Mouse (Mus musculus): ENCODE results near the gene AI182371.

The AI182371 gene

DNA sequence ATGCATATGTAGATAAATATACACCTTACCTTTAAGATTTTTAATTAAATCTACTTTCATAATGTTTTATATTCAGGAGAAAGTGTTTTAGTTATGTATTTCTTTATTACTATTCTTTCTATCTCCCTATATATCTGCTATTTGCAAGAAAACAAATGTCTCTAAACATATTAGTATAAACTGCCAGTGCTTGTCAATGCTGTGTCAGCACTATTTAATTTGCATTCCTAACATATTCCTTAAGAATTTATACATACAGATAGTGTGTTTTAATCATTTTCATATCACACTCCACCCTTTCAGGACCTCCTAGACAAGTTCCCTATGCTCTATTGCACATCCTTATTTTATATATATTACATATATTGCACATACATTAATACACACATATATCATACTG, 1.4 kb upstream of the AI182371 start:
- TF ChIP-seq GATA4 (IDR thresholded peaks at IDR 0.05; ENCODE audit: insufficient replicate concordance, low read length), result no peak

DNA sequence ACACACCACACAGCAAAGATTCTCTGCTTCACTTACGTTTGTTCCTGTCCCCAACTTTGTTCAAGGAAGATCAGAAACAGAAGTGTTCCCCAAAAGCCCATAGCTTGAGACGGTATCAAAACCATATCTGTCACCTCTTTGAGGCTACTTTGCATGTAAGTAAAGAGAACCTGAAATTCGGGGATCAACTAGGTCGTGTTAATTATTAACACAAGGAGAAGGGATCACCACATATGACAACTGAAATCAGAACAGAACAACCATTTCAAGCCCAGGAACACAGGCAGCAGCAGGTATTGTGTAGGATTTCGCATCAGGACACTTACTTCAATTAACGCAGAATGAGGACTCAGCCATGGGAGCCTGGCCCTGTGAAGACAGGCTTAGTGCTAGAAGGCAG, 814 bp downstream of the AI182371 start:
- TF ChIP-seq GATA4 (IDR thresholded peaks at IDR 0.05; ENCODE audit: insufficient replicate concordance, low read length), result no peak

DNA sequence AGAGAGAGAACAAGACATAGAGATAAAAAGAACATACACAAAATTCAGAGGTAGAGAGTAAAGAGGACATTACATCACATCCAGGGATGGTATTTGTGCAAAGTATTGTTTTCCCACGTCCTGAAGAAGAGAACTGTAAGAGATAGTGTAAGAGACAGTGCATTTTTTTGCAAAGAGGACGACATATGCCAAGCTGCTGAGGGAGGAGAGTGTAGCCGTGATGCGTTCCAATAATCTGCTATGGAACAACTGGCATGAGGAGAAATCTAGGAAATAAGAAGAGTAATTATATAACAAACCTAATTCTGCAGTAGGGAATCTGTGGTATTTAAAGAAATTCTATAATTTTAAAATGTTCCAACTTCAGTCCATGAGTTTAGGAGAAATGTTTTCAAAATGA, 13.9 kb downstream of the AI182371 start:
- no peak for TF ChIP-seq GATA4 (IDR thresholded peaks at IDR 0.05; ENCODE audit: insufficient replicate concordance, low read length)

DNA sequence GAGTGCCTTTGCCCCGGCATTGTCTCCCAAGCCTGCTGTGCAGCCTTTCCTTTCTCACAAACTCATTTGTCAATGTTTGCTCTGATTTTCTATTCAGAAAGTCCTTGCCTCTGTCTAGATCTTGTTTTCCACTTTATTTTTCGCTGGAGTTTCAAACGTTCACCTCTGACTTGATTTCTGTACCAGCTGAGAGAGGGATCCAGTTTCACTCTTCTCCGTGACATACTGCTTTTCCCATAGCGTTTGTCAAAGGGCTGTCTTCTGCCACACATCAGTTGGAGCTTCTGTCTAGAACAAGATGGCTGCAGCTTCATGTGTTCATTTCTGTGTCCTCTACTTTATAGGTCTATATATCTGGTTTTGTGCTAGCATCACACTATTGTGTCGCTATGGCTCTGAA, 22.2 kb downstream of the AI182371 start:
- TF ChIP-seq GATA4 (IDR thresholded peaks at IDR 0.05; ENCODE audit: insufficient replicate concordance, low read length), result no peak

DNA sequence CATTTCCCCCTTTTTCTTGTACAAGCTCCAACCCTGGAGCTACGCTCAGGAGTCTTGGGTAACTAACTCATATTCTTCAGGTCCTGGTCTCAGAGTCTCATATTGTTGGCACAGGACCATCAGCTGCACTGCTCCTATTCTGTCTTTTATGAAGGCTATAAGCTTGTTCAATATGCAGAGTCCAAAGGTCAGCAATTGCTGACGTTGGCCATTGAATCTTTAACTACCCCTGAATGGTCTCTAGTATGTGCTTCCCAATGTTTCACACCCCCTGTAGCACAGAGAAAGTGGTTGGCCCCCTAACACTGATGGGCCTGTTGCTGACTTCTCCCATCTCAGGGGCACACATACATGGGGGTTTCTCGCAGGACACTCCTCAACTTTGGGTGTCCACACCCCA, 27.0 kb downstream of the AI182371 start:
- TF ChIP-seq GATA4 (IDR thresholded peaks at IDR 0.05; ENCODE audit: insufficient replicate concordance, low read length), result no peak

DNA sequence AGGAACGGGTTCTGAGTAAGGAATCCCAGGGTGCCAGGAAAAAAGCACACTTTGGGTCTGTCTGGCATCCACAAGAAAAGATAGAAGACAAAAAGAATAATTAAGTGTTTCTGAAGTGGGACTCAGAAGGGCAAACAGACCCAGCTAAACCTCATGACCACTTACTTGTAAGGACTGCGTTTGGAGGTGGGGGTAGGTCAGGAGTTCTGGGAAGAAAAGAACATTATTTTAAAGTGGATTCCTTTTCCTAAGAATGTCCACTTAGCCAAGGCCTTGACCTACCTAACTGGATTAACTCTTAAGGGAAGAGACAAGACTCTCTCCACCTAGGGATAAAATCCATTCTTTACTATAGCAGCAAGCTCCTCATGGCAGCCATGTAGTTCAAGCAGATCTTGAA, 28.8 kb downstream of the AI182371 start:
- no peak for TF ChIP-seq GATA4 (IDR thresholded peaks at IDR 0.05; ENCODE audit: insufficient replicate concordance, low read length)

DNA sequence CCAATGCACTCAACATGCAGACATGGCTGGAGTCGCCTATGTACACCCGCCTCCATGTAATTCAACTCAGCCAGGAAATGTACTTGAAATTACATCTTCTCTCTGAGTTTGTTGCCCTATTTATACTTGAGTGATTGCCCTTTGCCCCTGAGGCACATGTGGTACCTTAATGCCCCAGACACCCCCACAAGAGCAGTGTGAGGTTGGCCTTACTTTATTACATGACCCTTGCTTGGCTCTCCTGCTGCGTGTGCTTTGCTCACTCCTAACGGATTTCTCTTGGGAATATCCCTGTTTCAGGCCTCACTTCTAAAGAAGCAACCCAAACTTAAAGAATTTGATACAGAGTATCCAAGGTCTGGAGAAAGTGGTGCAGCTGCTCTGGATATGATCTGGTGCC, 31.1 kb downstream of the AI182371 start:
- TF ChIP-seq GATA4 (IDR thresholded peaks at IDR 0.05; ENCODE audit: insufficient replicate concordance, low read length), result no peak

DNA sequence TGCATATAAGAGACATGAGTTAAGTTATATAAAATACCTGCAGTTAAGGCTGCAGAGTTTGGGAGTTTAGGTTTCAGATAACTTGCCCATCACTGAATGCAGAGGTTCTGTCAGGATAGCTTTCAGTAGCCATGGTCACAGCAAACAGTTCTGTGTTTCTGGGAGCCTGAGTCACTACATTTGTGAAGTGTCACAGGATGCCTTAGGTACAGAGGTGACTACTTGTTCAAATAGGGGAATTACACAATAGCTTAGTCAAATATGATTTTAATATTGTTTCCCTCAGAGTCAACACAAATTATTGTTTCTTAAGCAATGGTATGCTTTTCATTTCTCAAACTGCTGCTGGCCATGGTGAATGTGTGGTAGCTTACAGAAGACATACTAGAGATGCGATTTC, 32.2 kb downstream of the AI182371 start:
- TF ChIP-seq GATA4 (IDR thresholded peaks at IDR 0.05; ENCODE audit: insufficient replicate concordance, low read length), result no peak

DNA sequence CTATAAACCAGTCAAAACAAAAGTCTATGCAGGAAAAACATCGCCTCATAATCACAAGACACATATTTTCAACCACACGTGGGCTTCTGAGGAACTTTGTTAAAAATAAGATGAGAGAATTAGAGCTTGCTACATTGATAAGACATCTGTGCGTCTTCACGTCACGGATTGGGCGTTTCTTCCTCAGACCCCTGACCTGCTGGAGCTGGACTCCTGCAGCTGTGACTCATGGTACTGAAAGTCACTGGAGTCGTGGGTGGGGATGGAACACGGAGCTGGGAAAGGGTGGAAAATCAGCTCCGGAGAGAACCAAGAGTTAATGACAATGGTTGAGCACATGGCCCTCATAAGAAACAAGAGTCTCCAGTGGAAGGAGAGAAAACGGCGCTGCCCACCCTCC, 34.2 kb downstream of the AI182371 start:
- TF ChIP-seq GATA4 (IDR thresholded peaks at IDR 0.05; ENCODE audit: insufficient replicate concordance, low read length), result no peak

DNA sequence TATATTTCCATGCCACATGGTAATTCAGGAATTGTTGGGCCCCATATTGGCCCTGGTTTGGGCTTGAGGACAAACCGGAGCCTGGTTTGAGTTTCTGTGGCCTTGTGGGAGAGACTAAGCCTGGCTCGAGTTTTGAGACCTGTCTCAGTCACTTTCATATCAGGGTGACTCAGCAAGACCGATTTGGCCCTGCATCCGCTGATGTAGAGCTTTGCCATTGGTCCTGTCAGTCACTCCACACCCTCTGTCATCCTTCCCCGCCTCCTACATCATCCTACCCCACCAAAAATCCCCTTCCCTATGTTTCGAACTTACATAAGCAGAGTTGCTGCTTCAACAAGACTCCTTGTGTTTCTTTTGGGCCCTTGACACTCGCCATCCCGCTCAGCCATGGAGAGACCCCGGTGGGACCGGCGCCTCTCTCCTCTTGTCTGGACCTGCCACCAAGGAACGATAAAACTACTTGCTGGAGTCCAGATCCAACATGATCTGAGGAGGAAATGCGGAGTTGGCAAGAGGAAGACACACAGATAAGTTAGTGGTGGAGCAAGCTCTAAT, 34.7 kb downstream of the AI182371 start:
- TF ChIP-seq GATA4 (IDR thresholded peaks at IDR 0.05; ENCODE audit: insufficient replicate concordance, low read length), result no peak

DNA sequence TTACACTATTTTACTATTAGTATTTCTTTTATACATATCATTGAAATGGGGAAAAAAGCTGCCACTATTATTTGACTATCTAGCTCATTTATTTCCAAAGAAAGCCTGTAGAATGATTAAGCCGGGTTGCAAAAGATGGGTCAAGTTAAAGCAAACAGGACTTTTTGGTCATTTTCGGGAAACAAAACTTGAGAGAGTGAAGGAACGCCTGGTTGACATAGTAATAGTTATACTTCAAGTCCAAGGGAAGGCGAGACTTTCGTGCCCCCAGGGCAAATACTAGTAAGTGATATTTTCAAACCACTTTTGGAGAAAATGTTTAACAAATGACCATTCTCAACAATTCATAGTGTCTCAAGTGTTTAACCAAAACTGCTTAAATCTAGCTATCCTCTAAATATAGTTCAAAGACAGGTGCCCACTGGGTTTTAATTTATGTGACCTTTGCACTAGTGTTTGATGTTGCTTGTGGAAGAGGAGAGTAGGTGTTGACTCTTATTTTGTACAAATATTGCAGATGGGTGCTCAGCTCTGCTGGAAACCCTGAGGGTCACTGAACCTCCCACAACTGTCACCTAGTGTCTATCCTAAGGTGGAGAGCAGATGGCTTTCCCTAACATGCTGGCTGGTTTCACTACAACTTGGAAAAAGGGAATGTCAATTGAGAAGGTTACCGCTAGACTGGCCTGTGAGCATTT, 37.9 kb downstream of the AI182371 start:
- TF ChIP-seq GATA4 (IDR thresholded peaks at IDR 0.05; ENCODE audit: insufficient replicate concordance, low read length), result no peak

DNA sequence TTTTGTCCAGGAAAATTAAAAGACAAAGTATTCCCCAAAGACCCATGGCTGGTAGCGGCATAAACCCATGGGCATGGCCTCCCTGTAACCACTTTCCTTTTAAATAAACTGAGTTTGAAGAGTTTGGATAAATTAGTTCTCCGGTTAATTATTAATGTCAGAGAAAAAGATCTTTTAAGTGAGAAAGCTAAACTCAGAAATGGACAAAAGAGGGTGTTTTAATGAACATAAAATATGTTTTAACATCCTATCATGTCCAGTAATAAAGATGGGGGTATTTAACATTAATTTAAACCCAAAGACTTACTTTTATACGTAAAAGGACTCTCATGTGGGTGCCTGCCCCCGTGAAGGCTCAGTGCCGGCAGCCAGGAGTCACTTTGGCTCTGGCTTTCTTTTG, 40.0 kb downstream of the AI182371 start, which contains the start of gene Hc:
Gene Hc, minus strand, starts transcription at position 101 of the 400 bp plus-strand sequence.
- no peak for TF ChIP-seq GATA4 (IDR thresholded peaks at IDR 0.05; ENCODE audit: insufficient replicate concordance, low read length)

DNA sequence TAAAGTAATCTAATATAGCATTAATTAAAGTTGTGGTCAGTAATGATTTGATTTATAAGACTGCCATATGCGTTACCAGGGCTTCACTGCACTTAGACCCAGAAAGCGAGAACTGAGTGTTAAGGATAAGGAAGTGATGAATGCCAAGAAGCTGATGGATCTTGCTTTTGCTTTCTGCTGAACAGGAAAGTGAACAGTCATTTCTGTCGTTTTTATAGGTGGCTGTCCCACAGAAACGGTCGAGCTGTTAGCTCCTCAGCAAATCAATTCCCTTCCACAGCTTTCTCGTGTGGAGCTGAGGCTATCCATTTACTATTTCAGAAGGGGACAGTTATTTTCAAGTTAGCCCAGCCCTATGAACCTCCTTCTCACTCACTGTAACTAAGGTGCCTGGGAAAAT, 40.4 kb downstream of the AI182371 start:
- TF ChIP-seq GATA4 (IDR thresholded peaks at IDR 0.05; ENCODE audit: insufficient replicate concordance, low read length), result no peak

DNA sequence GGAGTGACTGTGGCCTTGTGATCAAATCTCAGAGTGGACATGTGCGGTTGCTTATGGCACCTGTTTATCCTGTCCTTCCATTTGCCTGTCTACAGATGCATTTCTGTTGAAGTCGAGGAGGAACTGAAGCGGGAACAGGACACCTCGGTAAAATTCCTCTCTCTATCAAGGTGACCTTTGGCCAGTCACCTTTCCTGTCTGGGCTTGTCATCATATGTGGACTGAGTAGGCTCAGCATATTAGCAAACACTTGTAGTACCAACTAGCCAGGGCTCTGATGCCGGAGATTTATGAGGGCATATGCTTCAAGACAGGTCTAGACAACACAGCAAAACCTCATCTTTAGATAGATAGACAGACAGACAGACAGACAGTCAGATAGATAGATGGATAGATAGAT, 41.1 kb downstream of the AI182371 start:
- 0 out of 2 replicates have a peak, but pooled peaks have one; percentile 13 for TF ChIP-seq GATA4 (IDR thresholded peaks at IDR 0.05; ENCODE audit: insufficient replicate concordance, low read length)

DNA sequence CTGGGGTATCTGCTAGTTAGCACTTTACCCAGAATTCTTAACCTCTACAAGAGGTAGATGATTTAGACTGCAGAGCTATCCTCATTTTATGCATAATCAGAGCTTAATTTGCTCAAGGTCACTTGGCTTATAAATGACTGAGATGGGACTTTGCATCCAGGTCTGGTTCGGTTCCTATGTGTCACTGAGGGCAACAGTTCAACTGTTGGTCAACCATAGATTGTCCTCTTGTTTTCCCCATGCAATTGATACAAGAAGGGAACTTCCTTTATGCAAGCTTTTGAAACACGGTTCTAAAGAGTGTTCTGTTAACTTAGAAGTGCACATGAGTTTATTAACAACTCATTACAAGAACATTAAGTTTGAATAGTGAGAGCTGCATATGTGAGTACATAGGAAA, 43.0 kb downstream of the AI182371 start:
- TF ChIP-seq GATA4 (IDR thresholded peaks at IDR 0.05; ENCODE audit: insufficient replicate concordance, low read length), result no peak

DNA sequence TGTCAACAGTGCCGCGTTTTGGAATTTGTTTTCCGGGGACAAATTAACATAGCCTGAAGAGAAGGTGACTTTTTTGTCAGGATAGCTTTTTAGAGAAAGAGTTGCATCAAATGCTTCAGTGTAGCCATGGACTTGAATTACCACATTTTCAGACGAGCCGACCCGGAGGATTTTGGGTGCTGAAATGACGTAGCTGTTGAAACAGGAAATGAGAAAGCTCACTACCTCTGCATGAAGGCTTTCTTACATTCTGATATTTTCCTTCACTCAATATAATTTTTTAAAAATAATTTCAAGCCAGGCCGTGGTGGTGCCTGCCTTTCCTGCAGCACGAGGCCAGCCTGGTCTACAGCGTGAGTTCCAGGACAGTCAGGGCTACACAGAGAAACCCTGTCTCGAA, 44.1 kb downstream of the AI182371 start:
- no peak for TF ChIP-seq GATA4 (IDR thresholded peaks at IDR 0.05; ENCODE audit: insufficient replicate concordance, low read length)

DNA sequence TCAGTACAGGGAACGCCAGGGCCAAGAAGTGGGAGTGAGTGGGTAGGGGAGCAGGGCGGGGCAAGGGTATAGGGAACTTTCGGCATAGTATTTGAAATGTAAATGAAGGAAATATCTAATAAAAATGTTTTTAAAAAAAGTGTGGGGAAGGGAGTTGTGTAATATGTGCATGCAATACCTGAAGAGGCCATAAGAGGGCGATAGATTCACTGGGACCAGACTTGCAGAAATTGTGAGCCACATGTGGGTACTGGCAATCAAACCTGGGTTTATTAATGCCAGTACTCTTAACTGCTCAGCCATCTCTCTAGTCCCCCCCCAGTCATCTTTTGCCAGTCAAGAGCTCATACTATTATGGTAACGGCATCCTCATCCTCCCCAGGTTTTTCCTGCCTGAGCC, 52.5 kb downstream of the AI182371 start:
- TF ChIP-seq GATA4 (IDR thresholded peaks at IDR 0.05; ENCODE audit: insufficient replicate concordance, low read length), result no peak
